11 mouse cellular contexts compared by ENCODE assay signal in the genomic region with DNA sequence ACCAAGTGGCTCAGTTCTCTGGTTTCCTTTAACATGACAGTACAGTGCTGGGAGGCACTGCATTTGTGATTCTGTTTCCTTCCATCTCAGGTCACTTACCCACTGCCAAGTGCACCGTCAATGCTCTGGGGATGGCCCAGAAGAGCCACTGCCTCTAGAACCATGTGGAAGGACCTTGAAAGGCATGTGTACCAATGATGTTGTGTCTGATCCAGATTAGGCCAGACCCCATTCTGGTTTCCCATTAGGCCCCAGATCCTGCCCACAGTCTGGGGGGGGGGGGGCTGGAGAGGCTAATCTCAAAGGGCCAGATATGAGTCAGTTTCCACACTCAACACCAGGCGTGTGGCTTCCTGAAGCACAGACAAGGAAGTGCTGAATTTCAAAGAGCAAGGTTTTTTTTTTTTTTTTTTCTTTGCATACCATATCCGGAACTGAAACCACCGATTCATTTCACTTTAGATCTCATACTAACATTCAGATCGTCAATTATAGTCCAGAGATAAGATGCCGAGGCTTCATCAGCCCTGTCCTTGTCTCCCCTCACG.
A peak's percentile ranks its signal among the peaks of the same experiment; 100 is the strongest.
DNase-seq lines count a peak whose midpoint lies in the region; ATAC-seq lines count a peak whose summit lies in the region.
"Had no signal": no experiment of that assay in that cellular context is flagged by ENCODE, and none has a peak within 500 bp of the region (broad histone marks: within the 10 kb centered on the region; RNA-seq: fewer than 3 reads in every experiment).

No protein-coding gene starts in this region.

- no peaks in the 10 kb centered on the region for H3K36me3 ChIP-seq in hindbrain, embryonic 11.5 days (ENCODE audit: control insufficient read depth, insufficient read depth, low read length)
- H3K36me3 ChIP-seq: embryonic facial prominence, embryonic 15.5 days had no signal

- H3K27ac ChIP-seq in hindbrain, embryonic 11.5 days (ENCODE audit: low read depth, low read length): no peak overlapping the region
- H3K27ac ChIP-seq: embryonic facial prominence, embryonic 15.5 days had no signal

- H3K4me3 ChIP-seq in hindbrain, embryonic 11.5 days (ENCODE audit: low read depth, low read length): no peak overlapping the region
- H3K4me3 ChIP-seq: embryonic facial prominence, embryonic 15.5 days had no signal

- H3K9ac ChIP-seq in hindbrain, embryonic 11.5 days (ENCODE audit: low read depth, low read length): no peak overlapping the region
- H3K9ac ChIP-seq: embryonic facial prominence, embryonic 15.5 days had no signal

- H3K9me3 ChIP-seq in hindbrain, embryonic 11.5 days (ENCODE audit: control insufficient read depth, low read length): no peaks in the 10 kb centered on the region
- H3K9me3 ChIP-seq: embryonic facial prominence, embryonic 15.5 days had no signal

- WGBS in hindbrain, embryonic 11.5 days: 78% methylated on average over 7 of the region's 7 CpGs

- H3K4me2 ChIP-seq in hindbrain, embryonic 11.5 days (replicated peaks; ENCODE audit: low read depth, low read length): no peak overlapping the region
- H3K4me2 ChIP-seq: embryonic facial prominence, embryonic 15.5 days had no signal

- DNase-seq in spleen, adult 12 weeks (ENCODE audit: low spot score): peak; percentile 7
- no peak for DNase-seq in spleen, postnatal 14 days (ENCODE audit: low spot score in 2 of 2)
- DNase-seq in thymus, postnatal 25 days: peak; percentile 40
- DNase-seq in adrenal gland, postnatal 25 days: no peak
- no peak for DNase-seq in hindbrain, embryonic 11.5 days (ENCODE audit: low spot score)
- no peak for DNase-seq in right cerebral cortex, postnatal 14 days
- DNase-seq: gastrocnemius, postnatal 14 days; kidney, postnatal 36 days had no signal

- no peaks in the 10 kb centered on the region for H3K27me3 ChIP-seq in hindbrain, embryonic 11.5 days (ENCODE audit: control insufficient read depth, insufficient read depth, low read length)
- H3K27me3 ChIP-seq: embryonic facial prominence, embryonic 15.5 days had no signal

- peak; percentile 87 to 94 for ATAC-seq in hematopoietic stem cell, adult 5-6 weeks (replicated peaks in 1 of 2; ENCODE audit: insufficient read depth in 1 of 2, low FRiP score in 2 of 2, low TSS enrichment in 1 of 2, low read depth in 1 of 2, poor library complexity in 2 of 2, severe bottlenecking in 2 of 2)
- peak; percentile 92 for ATAC-seq in megakaryocyte progenitor cell, adult 5-6 weeks (replicated peaks; ENCODE audit: poor library complexity)
- no peak for ATAC-seq in hindbrain, embryonic 11.5 days (ENCODE audit: low FRiP score)

- no peaks in the 10 kb centered on the region for H3K4me1 ChIP-seq in hindbrain, embryonic 11.5 days (replicated peaks; ENCODE audit: control insufficient read depth, insufficient read depth, low read length)

Comparison
In these comparisons a context has a peak if more than half of its experiments do, and no peak if none do; other contexts are left out.
1. DNase-seq: peak in spleen, adult 12 weeks (single experiment) and thymus, postnatal 25 days (single experiment); none in spleen, postnatal 14 days (0 of 2), adrenal gland, postnatal 25 days (single experiment), hindbrain, embryonic 11.5 days (single experiment) and right cerebral cortex, postnatal 14 days (single experiment).